Mouse (Mus musculus): ENCODE results near the gene Gm20458. TPM values are rescaled to one million over a fixed set of nuclear protein-coding genes. Genes with fewer than 3 reads are reported as not detected.

Gm20458 gene
- total RNA-seq, 2 experiments from 2014 or later = 7.6 to 9.4 TPM

GRCm38 (mm10) chr2:164436961-164437360 is 23.8 kb upstream of the Gm20458 start:
- Histone ChIP-seq H3K4me3 (peak overlapping the region; percentile 55), H3K27ac (peak overlapping the region; percentile 97)
- TF ChIP-seq CTCF (IDR thresholded peaks at IDR 0.05) = no peak
- peak; percentile 81 for DNase-seq
- intact Hi-C loops (cut with DNase I) = no loop called here

DNA sequence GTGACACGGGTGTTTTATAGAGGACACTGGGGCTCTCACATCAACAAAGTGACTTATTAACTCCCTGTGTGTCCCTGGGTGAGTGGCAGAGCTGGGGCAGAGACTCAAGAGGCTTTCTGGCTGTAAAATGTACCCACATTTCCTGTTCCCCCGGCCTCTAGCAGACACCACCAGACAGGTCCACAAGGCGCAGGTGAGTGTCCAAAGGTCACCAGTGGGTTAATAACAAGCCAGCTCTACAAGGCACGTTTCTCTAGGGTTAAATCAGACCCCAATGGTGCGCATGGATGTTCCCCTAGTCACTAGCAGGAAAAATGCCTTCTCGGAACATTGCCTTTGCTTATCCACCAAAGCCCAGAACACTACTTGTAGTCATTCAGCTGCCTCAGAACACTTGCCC is 23.1 kb upstream of the Gm20458 start:
- no peak for DNase-seq
- Histone ChIP-seq H3K4me3 (peak overlapping the region; percentile 55), H3K27ac (peak overlapping the region; percentile 97)
- intact Hi-C loops (cut with DNase I) = no loop called here
- no peak for TF ChIP-seq CTCF (IDR thresholded peaks at IDR 0.05)

- peak overlapping the region; percentile 52 for H3K4me3 ChIP-seq
- peak; percentile 42 for DNase-seq
- peak overlapping the region; percentile 97 for H3K27ac ChIP-seq
- intact Hi-C loops (cut with DNase I) = no loop called here
- no peak for TF ChIP-seq CTCF (IDR thresholded peaks at IDR 0.05)
These were observed 22.5 kb upstream of the Gm20458 start for GRCm38 (mm10) chr2:164438257-164438656.

DNA sequence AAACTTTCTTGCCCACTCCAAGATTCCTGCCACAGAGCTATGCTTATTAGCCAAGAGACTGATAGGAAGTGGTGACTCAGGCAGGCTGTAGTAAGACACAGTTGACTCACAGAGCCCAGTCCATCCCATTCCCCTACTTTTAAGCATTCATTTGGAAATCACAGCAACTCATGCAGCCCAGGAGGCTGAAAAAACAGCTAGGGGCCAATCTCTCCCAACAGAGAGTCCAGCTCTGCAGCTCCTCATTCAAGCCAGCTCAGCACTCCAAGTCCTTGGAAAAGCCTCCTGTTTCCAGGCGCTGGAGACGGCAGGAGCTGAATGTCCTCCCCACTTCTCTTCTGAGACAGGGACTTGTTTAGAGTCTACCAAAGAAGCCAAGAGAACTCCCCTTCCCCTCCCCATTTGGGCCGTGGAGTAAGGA is 21.8 kb upstream of the Gm20458 start:
- peak; percentile 49 for DNase-seq
- intact Hi-C loops (cut with DNase I) = no loop called here
- Histone ChIP-seq H3K4me3 (peak overlapping the region; percentile 52), H3K27ac (peak overlapping the region; percentile 97)
- no peak for TF ChIP-seq CTCF (IDR thresholded peaks at IDR 0.05)

GRCm38 (mm10) chr2:164440314-164440713 is 20.5 kb upstream of the Gm20458 start:
- intact Hi-C loops (cut with DNase I) = loop anchor here (2.0 kb wide), 2 partner anchors 14 kb away; no protein-coding TSS in a partner anchor
- no peak for DNase-seq
- peak overlapping the region; percentile 97 for H3K27ac ChIP-seq
- TF ChIP-seq CTCF (IDR thresholded peaks at IDR 0.05) = no peak
- peak overlapping the region; percentile 86 for H3K4me3 ChIP-seq

- TF ChIP-seq CTCF (IDR thresholded peaks at IDR 0.05) = no peak
- Histone ChIP-seq H3K4me3 (peak overlapping the region; percentile 86), H3K27ac (peak overlapping the region; percentile 97)
- intact Hi-C loops (cut with DNase I) = loop anchor here (2.0 kb wide), 2 partner anchors 14 kb away; no protein-coding TSS in a partner anchor
- DNase-seq = peak; percentile 72
These were observed 19.6 kb upstream of the Gm20458 start for GRCm38 (mm10) chr2:164441155-164441554.

DNA sequence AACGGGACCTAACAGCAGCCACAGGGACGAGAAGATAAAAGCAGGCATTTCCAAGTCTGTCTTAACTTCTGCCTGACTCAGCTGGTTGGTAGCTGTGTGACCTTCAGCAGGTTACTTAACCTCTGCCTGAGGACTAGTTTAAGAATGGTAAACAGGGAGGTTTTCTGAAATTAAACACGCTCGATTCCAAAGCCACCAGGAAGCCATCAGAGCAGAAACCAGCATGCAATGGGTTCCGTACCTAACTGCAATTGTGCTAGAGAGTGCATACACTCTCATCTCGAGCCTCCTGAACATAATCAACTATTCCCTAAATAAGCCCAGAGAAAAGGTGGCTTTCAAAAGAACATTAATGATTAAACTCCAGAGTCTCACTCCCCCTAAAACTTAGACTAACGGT is 19.0 kb upstream of the Gm20458 start:
- intact Hi-C loops (cut with DNase I) = loop anchor here (2.0 kb wide), 2 partner anchors 13 to 15 kb away; no protein-coding TSS in a partner anchor
- peak overlapping the region; percentile 86 for H3K4me3 ChIP-seq
- DNase-seq = no peak
- peak overlapping the region; percentile 97 for H3K27ac ChIP-seq
- TF ChIP-seq CTCF (IDR thresholded peaks at IDR 0.05) = no peak

DNA sequence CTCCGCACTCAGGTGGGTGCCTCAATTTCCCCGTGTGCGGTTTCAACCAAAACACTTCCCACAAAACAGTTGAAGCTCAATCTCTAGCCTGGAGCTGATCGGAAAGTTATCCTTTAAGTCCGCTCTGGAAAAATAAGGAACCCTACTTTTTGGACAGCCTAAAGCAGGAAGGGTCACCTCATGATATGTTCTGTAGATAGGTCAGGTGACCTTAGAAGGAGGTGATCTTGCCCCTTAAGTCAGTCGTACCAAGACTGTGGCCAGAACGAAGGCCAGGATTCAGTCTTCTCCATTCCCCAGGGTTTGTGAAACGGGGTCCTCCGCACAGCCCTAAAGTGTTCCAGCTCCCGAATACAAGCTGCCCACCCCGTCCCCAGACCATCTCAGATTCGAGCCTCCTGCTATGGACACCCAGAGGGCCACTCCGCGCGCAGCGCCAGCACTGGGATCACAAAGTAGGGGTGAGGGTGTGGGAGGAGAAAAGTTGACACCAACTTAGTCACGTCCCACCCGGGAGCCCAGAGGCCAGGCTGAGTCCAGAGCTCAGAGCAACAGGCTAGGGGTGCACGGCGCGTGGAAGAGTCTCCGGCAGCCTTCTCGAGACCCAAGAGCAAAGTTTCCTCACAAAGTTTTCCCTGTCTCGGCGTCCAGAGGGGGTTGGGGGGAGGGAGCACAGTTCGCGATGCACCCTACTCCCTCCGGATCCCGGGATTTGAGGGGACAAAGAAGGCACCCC is 18.3 kb upstream of the Gm20458 start:
- peak overlapping the region; percentile 97 for H3K27ac ChIP-seq
- DNase-seq = peak; percentile 84
- TF ChIP-seq CTCF (IDR thresholded peaks at IDR 0.05) = no peak
- intact Hi-C loops (cut with DNase I) = no loop called here
- peak overlapping the region; percentile 86 for H3K4me3 ChIP-seq

DNA sequence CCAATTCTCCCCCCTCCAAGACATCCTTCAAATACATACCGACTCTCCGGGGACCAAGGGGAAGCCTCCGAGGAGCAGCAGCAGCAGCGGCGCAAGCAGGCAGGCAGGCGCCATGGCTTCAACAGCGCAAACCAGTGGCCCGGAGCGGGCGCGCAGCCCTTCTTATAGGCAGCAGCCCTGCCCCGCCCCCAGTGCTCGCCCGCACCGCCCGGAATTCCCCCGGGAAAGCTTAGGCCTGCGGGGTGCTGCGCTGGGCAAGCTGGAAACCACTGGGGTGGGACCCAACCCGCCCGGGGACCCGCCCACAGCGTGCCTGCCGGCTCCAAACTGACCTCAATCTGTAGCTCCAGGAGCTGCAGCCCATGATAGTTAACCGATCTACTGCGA is 17.7 kb upstream of the Gm20458 start:
- H3K27ac ChIP-seq = peak overlapping the region; percentile 97
- H3K4me3 ChIP-seq = peak overlapping the region; percentile 86
- peak; percentile 36 for TF ChIP-seq CTCF (IDR thresholded peaks at IDR 0.05)
- peak; percentile 93 for DNase-seq
- intact Hi-C loops (cut with DNase I) = no loop called here

DNA sequence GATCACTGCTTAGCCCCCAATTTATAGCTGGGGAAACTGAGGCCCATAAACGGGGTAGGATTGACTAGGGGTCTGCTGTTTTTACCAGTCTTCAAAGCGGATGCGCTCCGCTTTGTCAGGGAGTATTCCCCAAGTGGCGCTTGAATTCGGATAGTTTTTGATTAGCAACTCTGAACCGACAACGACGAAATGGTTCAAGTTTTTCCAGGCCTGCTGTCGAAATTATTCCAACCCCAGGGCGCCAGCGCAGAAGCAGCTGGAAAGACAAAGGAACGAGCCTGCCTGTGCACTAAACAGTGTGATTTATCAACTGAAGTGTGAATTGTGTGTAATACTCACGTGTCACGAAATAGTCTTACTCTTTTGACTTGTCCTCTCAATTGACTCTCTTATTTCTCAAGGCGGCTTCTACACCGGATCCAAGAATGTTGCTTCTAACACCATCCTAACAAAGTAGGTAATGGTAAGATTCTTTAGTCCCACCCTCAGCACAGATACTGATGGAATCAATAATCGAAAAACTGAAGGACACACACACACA is 17.2 kb upstream of the Gm20458 start, which contains the start of gene Sdc4:
TSS of gene Sdc4 (minus strand) at position 428 of the 541 bp plus-strand sequence.
- TF ChIP-seq CTCF (IDR thresholded peaks at IDR 0.05) = no peak
- DNase-seq = peak; percentile 53

DNA sequence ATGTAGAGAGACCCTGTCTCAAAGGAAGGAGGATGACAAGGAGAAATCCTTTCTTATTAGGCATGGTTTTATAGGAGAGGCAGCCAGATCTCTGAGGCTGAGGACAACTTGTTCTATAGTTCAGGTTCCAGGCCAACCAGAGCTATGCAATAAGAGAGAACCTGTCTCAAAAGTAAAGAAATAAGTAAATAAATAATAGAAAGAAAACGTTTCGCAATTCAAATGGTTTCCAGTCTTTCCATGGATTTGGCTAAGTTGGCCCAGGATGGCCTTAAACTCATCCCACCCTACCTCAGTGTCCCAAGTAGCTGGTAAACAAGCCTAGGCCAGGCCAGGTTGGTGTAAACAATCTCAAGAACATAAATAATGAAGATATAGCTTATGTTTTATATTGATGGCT is 16.1 kb upstream of the Gm20458 start:
- TF ChIP-seq CTCF (IDR thresholded peaks at IDR 0.05) = no peak
- no peak for DNase-seq
- Histone ChIP-seq H3K4me3 (no peak overlapping the region), H3K27ac (no peak overlapping the region)
- intact Hi-C loops (cut with DNase I) = no loop called here

More for the DNA sequence above, 17.2 kb upstream of the Gm20458 start, which contains the start of gene Sdc4:
- Histone ChIP-seq H3K27ac (peak within 1 kb of the TSS; percentile 97), H3K4me3 (peak within 1 kb of the TSS; percentile 86)
- intact Hi-C loops (cut with DNase I) = no loop called here

GRCm38 (mm10) chr2:164445399-164446085 is 15.2 kb upstream of the Gm20458 start:
- H3K27ac ChIP-seq = no peak overlapping the region
- intact Hi-C loops (cut with DNase I) = no loop called here
- DNase-seq = no peak
- TF ChIP-seq CTCF (IDR thresholded peaks at IDR 0.05) = no peak
- H3K4me3 ChIP-seq = no peak overlapping the region

- no peak overlapping the region for H3K27ac ChIP-seq
- no peak for TF ChIP-seq CTCF (IDR thresholded peaks at IDR 0.05)
- DNase-seq = no peak
- intact Hi-C loops (cut with DNase I) = no loop called here
- H3K4me3 ChIP-seq = no peak overlapping the region
These were observed 14.7 kb upstream of the Gm20458 start for GRCm38 (mm10) chr2:164446086-164446469.
